Mouse (Mus musculus) midbrain, embryonic 14.5 days (tissue): ENCODE data around the gene Smug1. TPM values are rescaled to one million over a fixed set of nuclear protein-coding genes. Genes with fewer than 3 reads are reported as not detected.

Experiments
- ATAC-seq: fragments of 200-750 bp; cut with Nextera tagmentation; 2 replicates; pipeline ENCODE4 v1.8.0; 2017; ENCODE audit warnings: moderate number of reproducible peaks, moderate library complexity; ENCODE audit not compliant: low FRiP score, low TSS enrichment
- DNase-seq: peaks from one replicate; pipeline ENCODE4 v3.0.0-alpha.2; 2015
- H3K27ac ChIP-seq: fragments of 300-500 bp; sonication (generic); replicated peaks from 2 replicates; pipeline ENCODE4 v1.5.1; 2014; ENCODE audit warnings: mild to moderate bottlenecking, low read depth, low read length, moderate library complexity
- H3K27me3 ChIP-seq: fragments of 300-500 bp; sonication (generic); 2 replicates; pipeline ENCODE4 v1.6.1; 2014; ENCODE audit warnings: low read length, control low read depth, mixed read lengths; ENCODE audit not compliant: control insufficient read depth, insufficient read depth
- H3K36me3 ChIP-seq: fragments of 300-500 bp; sonication (generic); 2 replicates; pipeline ENCODE4 v1.6.1; 2014; ENCODE audit warnings: low read length, control low read depth; ENCODE audit not compliant: control insufficient read depth, insufficient read depth
- H3K4me1 ChIP-seq: fragments of 300-500 bp; sonication (generic); 2 replicates; pipeline ENCODE4 v1.6.1; 2014; ENCODE audit warnings: mild to moderate bottlenecking, antibody characterized with exemption, low read length, control low read depth; ENCODE audit not compliant: control insufficient read depth, insufficient read depth
- H3K4me2 ChIP-seq: fragments of 300-500 bp; sonication (generic); 2 replicates; pipeline ENCODE4 v1.6.1; 2014; ENCODE audit warnings: mild to moderate bottlenecking, low read length, moderate library complexity
- H3K4me3 ChIP-seq: fragments of 300-500 bp; sonication (generic); replicated peaks from 2 replicates; pipeline ENCODE4 v1.5.1; 2014; ENCODE audit warnings: low read depth, low read length
- H3K9ac ChIP-seq: fragments of 300-500 bp; sonication (generic); replicated peaks from 2 replicates; pipeline ENCODE4 v1.6.1; 2014; ENCODE audit warnings: mild to moderate bottlenecking, low read length, moderate library complexity
- H3K9me3 ChIP-seq: fragments of 300-500 bp; sonication (generic); 2 replicates; pipeline ENCODE4 v1.6.1; 2016; ENCODE audit warnings: low read length, control low read depth, mixed read lengths; ENCODE audit not compliant: control insufficient read depth
- WGBS: fragments of 180-500 bp; shearing (Covaris S2); extraction: QIAGEN DNeasy Blood & Tissue Kit; methylation state at CpG from one replicate; pipeline ENCODE4 v1.1.7; 2014; 5-methylcytosine and 5-hydroxymethylcytosine counted together
- polyA plus RNA-seq: library from polyadenylated mRNA; unstranded; fragments of >200 nt; fragmentation: Nextera tagmentation; extraction: Ambion mirVana; gene quantifications from 2 replicates; pipeline ENCODE4 v1.2.1, GENCODE M21; 2014

Smug1 gene
- polyA plus RNA-seq, 1 experiment from 2014 or later: 25.0 TPM

DNA sequence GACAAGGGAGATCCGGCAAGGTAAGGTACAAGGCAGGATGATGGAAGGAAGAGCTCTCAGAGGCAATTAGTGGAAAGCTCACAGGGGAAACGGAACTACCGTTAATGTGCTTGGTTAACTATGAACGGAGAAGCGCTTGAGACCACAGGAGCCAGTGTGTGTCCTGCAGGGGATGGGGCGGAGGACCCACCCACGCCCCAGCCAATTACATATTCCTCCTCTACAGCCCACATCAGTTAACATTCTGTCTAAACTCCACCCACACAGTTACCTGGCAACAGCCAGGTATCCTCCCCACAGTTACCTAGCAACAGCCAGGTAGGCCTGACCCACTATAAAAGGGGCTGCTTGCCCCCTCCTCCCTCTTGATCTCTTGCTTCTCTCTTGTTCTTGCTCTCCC, 10.0 kb downstream of the Smug1 start:
- Histone ChIP-seq H3K9ac (no peak overlapping the region), H3K4me2 (no peak overlapping the region), H3K4me3 (no peak overlapping the region), H3K27ac (no peak overlapping the region), H3K36me3 (peaks cover 7% of the 10 kb centered on the region; the same call in 1 of the 2 replicates), H3K4me1 (peaks cover 14% of the 10 kb centered on the region), H3K27me3 (no peaks in the 10 kb centered on the region), H3K9me3 (no peaks in the 10 kb centered on the region)
- DNase-seq (no peak), ATAC-seq (no peak)
- 52% methylated on average over 7 of the region's 7 CpGs for WGBS

DNA sequence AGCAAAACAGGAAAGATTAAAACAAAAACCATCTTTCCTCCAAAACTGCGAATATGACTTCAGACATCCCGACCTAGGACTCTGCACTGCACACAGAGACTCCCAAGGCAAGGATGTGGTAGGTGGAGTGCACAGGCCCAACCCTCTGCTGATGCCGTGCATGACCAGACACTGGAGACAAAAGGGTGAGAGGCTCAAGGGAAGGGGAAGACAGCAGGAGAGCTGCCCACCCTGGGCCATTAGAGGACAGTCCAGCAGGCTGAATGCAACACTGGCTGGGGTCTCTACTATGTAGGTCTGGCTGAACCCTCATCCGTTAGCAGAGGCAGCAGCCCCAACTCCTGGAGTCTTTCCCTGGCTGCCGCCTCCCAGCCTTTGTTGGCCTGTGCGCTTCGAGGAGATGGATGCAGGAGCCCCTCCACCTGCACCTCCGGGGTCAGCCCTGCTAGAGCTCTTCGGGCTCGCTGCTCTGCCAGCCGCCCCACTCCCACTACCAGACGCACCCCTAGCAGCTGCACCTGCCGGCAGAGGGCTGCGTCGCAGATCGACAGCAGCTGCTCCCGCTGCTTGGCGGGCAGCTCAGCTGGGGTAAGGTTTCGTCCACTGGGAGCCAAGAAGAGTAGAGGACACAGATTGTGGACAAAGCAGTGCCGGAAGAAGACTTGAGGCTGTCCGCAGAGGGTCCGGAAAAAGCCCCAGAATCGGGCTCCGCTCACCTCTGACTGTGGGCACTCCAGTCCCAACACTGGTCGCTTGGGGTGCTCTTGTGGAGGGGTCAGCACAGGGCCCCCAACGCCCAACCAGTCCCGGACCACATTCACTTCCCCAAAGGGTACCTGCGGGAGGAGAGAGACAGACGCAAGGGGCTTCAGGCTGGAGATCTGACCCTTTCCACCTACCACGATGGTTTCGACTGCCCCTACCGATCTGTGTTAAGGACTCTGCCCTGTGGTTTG, 11.2 kb downstream of the Smug1 start:
- peaks cover 7% of the 10 kb centered on the region; the same call in 1 of the 2 replicates for H3K36me3 ChIP-seq
- H3K4me1 ChIP-seq: peaks cover 11% of the 10 kb centered on the region
- no peaks in the 10 kb centered on the region for H3K27me3 ChIP-seq
- ATAC-seq (peak; percentile 60; the same call in 1 of the 2 replicates), DNase-seq (peak; percentile 51)
- H3K4me2 ChIP-seq: peak overlapping the region; percentile 29
- WGBS: 24% methylated on average over 32 of the region's 32 CpGs
- no peak overlapping the region for H3K4me3 ChIP-seq
- H3K27ac ChIP-seq: 0 out of 2 replicates have a peak overlapping the region, but pooled peaks have one; percentile 20
- no peaks in the 10 kb centered on the region for H3K9me3 ChIP-seq
- H3K9ac ChIP-seq: peak overlapping the region; percentile 29; the same call in 1 of the 2 replicates

DNA sequence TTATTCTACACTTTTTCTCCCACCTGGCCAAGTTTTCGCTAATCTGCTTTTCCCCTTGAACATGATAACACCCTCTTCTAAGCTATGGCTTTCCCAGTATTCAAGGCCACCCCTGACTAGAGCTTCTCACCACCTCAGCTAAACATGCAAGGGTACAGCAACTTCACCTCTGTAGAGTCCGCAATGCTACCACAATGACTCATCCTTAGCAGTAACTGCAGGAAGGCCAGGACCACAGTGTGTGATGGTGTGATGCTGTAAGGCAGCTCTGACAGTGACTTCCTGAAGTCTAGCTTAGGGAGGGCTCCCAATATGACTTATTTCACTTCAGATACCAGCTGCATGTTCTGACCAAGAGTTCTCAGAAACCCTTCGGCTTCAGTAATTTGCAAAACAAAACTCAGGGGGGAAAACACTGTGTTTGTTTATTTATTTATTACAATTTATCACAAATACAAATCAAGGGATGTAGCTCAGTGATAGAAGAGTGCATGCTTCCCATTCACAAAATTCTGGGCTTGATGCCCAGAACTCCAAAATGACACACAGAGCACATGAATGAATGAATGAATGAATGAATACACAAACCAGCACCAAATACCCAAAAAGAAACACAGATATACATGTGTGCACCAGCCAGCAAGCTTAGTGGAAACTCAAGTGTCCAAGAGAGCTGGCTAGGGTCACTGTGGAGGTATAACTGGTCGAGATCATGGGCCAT, 13.8 kb downstream of the Smug1 start:
- ATAC-seq (no peak), DNase-seq (no peak)
- H3K27ac ChIP-seq: no peak overlapping the region
- no peaks in the 10 kb centered on the region for H3K27me3 ChIP-seq
- no peaks in the 10 kb centered on the region for H3K9me3 ChIP-seq
- H3K4me3 ChIP-seq: no peak overlapping the region
- peaks cover 11% of the 10 kb centered on the region for H3K4me1 ChIP-seq
- H3K9ac ChIP-seq: no peak overlapping the region
- WGBS: 83% methylated on average over 4 of the region's 4 CpGs
- no peak overlapping the region for H3K4me2 ChIP-seq
- H3K36me3 ChIP-seq: peaks cover 7% of the 10 kb centered on the region; the same call in 1 of the 2 replicates

DNA sequence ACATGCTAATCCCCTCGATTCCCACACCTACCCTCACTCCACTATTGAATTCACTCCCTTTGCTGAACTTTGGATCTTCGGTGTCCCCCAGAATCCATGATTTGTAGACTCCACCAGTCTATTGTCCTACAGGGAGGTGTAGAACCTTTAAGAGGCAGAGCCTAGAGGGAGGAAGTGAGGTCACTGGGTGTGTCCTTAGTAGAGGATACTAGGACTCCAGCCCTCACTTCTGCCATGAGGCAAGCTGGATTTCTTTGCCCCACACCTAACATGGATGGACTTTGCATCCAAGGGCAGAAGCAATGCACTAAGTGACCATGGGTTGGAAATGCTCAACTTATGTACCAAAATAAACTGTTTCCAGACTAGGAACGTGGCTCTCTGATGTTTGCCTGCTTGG, 14.5 kb downstream of the Smug1 start:
- Histone ChIP-seq H3K4me2 (no peak overlapping the region), H3K9ac (no peak overlapping the region), H3K36me3 (peaks cover 3% of the 10 kb centered on the region; the same call in 1 of the 2 replicates), H3K27me3 (peaks cover 1% of the 10 kb centered on the region; the same call in 1 of the 2 replicates), H3K9me3 (no peaks in the 10 kb centered on the region), H3K27ac (no peak overlapping the region), H3K4me1 (peaks cover 14% of the 10 kb centered on the region), H3K4me3 (no peak overlapping the region)
- DNase-seq (no peak), ATAC-seq (no peak)
- WGBS: 86% methylated on average over 3 of the region's 3 CpGs

DNA sequence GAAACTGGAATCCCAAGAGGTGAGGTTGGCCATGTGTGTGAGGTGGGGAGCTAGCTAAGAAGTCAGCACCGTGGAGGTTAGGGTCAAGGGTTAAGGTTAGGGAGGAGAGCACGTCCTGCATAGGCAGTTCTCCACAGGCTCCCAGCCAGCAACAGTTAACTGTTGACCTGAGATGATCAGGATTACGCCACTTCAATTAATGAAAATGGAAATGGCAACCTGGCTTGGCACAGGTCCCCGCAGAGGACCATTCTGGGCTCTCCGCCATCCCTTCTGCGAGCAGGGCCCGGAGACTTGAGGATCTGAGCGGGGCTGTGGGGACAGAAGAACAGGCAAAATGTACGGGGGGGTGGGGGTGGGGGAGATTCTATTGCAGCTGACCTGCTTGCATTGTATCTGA, 19.1 kb downstream of the Smug1 start:
- 50% methylated on average over 9 of the region's 9 CpGs for WGBS
- no peak for ATAC-seq
- Histone ChIP-seq H3K36me3 (no peaks in the 10 kb centered on the region), H3K4me3 (no peak overlapping the region), H3K9ac (no peak overlapping the region), H3K27me3 (peaks cover 24% of the 10 kb centered on the region; the same call in 1 of the 2 replicates), H3K9me3 (no peaks in the 10 kb centered on the region), H3K4me2 (peak overlapping the region; percentile 84; the same call in 1 of the 2 replicates), H3K27ac (no peak overlapping the region), H3K4me1 (peaks cover 7% of the 10 kb centered on the region; the same call in 1 of the 2 replicates)
- peak; percentile 62 for DNase-seq

DNA sequence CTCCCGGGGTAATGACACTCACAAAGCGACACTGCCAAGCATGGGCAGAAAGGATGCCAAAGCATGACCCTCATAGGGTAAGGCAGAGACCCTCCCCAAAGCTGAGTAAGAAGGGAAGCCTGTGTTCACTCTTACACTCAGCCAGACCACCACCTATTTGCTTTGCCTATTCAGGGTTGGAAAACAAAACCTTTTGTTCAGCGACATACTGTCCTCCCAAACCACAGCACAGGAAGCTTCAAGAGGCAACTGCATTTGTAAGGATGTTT, 19.5 kb downstream of the Smug1 start:
- Histone ChIP-seq H3K36me3 (no peaks in the 10 kb centered on the region), H3K9ac (no peak overlapping the region), H3K27ac (peak overlapping the region; percentile 81), H3K9me3 (no peaks in the 10 kb centered on the region), H3K4me1 (peaks cover 7% of the 10 kb centered on the region; the same call in 1 of the 2 replicates), H3K4me2 (peak overlapping the region; percentile 84), H3K4me3 (peak overlapping the region; percentile 45), H3K27me3 (peaks cover 24% of the 10 kb centered on the region; the same call in 1 of the 2 replicates)
- no peak for ATAC-seq
- 14% methylated on average over 3 of the region's 3 CpGs for WGBS
- DNase-seq: no peak

DNA sequence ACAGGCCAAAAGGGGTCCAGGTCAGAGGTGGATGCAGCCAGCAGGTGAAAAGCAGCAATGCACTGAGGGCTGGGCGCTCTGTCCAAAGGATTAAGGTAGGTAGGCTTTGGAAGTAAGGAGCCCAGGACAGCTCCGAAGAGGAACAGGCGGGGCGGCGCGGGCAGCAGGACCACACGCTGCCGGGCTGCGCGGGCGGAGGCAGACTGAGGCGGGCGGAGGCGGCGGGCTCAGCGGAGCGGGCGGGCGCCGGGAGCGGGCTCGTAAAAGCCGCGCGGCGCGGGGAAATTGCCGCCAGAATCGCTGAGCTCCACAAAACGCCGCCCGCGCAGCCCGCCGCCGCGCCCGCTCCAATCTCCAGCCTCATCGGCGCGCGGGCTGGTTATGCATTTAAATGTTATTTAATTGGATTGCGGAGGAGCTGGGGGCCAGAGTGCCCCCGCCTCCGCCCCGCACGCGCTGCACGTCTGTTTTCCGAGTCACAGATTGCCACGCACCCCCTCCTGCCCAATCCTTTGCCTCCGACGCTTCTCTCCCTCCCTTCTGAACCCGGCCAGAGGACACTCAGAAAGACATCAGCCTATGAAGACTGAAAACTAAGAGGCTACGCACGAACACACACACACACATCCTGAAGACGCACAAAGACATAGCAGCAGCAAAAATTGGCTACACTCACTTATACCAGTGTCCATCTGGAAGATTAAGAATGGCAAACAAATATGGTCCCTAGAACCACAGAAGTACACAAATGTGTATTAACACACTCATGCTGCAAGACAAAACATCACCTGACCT, 20.1 kb downstream of the Smug1 start:
- ATAC-seq: peak; percentile 67; the same call in 1 of the 2 replicates
- peak; percentile 86 for DNase-seq
- Histone ChIP-seq H3K4me3 (peak overlapping the region; percentile 45), H3K9me3 (no peaks in the 10 kb centered on the region), H3K9ac (peak overlapping the region; percentile 68), H3K36me3 (no peaks in the 10 kb centered on the region), H3K4me2 (peak overlapping the region; percentile 84), H3K27me3 (peaks cover 24% of the 10 kb centered on the region; the same call in 1 of the 2 replicates), H3K4me1 (peaks cover 7% of the 10 kb centered on the region; the same call in 1 of the 2 replicates), H3K27ac (peak overlapping the region; percentile 81)
- under 1% methylated on average over 56 of the region's 57 CpGs for WGBS
